Mouse (Mus musculus) liver, embryonic 14.5 days (tissue): ENCODE results near the gene Cnot1.

ENCODE experiments used
- CTCF ChIP-seq: IDR thresholded peaks from 2 replicates; pipeline ENCODE4 v1.5.1; 2016; ENCODE audit warnings: antibody characterized with exemption, low read depth, control low read depth
- EP300 ChIP-seq: IDR thresholded peaks from 2 replicates; pipeline ENCODE4 v1.6.1; 2016; ENCODE audit warnings: antibody characterized with exemption, low read depth

DNA sequence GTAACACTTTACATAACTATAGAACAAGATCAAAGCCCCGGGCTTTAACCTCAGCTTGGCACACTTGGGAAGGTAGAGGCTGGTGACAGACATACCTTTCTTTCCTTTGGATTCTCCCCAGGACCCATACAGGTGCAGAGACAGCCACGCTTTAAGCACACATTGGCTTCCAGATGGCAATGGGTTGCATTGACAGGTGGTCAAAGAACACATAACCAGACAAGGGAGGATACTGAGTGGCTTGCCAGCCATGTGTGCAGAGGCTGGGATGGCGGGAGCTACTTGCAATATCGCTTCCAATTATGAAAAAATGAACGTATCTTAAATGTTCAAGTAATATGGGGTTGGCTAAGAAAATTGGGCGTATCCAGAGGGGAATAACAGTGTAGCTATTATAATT is 135.4 kb downstream of the Cnot1 start:
- TF ChIP-seq CTCF (no peak), EP300 (no peak)
